Mouse (Mus musculus) cortical plate, adult 2 months (tissue): ENCODE measurements at regions not wholly inside any gene's neighbourhood (a gene's known extent, or its start where the extent isn't known, plus 50 kb on each side); places are given as distances from the start of the nearest gene placed in this dataset.
A peak's percentile ranks its signal among the peaks of the same experiment; 100 is the strongest.

Source experiments
- H3K27ac ChIP-seq: fragments of 200-500 bp; 2 replicates; pipeline ENCODE4 v1.5.1; 2012; ENCODE audit warnings: low read length, control low read depth, inconsistent platforms; ENCODE audit not compliant: insufficient read depth
- H3K4me1 ChIP-seq: fragments of 200-500 bp; 2 replicates; pipeline ENCODE4 v1.6.1; 2011; ENCODE audit warnings: low read length; ENCODE audit not compliant: control insufficient read depth, insufficient read depth
- H3K4me3 ChIP-seq: fragments of 200-500 bp; 2 replicates; pipeline ENCODE4 v1.5.1; 2011; ENCODE audit warnings: mild to moderate bottlenecking, low read length, control low read depth; ENCODE audit not compliant: insufficient read depth
- CTCF ChIP-seq: fragments of 200-500 bp; IDR thresholded peaks from 2 replicates; pipeline ENCODE4 v1.5.1; 2011; ENCODE audit warnings: mild to moderate bottlenecking, control low read depth, low read length; ENCODE audit not compliant: insufficient read depth; ENCODE audit errors: extremely low read depth
- POLR2A ChIP-seq: fragments of 200-500 bp; IDR thresholded peaks from 2 replicates; pipeline ENCODE4 v1.6.1; 2011; ENCODE audit warnings: mild to moderate bottlenecking, low read length, control low read depth; ENCODE audit not compliant: insufficient read depth; ENCODE audit errors: extremely low read depth

DNA sequence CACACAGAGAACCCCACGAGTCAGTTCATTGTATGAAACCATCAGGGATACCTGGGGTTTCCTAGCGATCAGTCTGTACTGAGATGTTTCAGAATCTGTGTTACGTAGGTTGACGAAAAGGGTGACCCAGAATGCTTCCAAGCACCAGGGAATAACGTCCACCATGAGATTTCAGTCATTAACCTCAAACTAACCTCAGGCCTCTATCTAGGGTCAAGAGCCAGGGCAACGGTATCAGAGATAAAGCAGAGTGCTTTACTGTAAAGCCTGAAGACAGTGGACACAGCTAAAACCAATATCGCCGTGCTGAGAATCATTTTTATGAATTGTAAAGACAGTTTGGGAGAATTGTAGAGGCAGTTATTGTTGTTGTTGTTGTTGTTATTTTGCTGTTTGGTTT is 52.9 kb upstream of the Errfi1 start:
- Histone ChIP-seq H3K4me1 (peaks cover 2% of the 10 kb centered on the region), H3K27ac (no peak overlapping the region), H3K4me3 (no peak overlapping the region)
- TF ChIP-seq CTCF (no peak), POLR2A (no peak)

GRCm38 (mm10) chr4:150799550-150800398 is 53.9 kb upstream of the Errfi1 start:
- peak overlapping the region; percentile 45; the same call in 1 of the 2 replicates for H3K27ac ChIP-seq

DNA sequence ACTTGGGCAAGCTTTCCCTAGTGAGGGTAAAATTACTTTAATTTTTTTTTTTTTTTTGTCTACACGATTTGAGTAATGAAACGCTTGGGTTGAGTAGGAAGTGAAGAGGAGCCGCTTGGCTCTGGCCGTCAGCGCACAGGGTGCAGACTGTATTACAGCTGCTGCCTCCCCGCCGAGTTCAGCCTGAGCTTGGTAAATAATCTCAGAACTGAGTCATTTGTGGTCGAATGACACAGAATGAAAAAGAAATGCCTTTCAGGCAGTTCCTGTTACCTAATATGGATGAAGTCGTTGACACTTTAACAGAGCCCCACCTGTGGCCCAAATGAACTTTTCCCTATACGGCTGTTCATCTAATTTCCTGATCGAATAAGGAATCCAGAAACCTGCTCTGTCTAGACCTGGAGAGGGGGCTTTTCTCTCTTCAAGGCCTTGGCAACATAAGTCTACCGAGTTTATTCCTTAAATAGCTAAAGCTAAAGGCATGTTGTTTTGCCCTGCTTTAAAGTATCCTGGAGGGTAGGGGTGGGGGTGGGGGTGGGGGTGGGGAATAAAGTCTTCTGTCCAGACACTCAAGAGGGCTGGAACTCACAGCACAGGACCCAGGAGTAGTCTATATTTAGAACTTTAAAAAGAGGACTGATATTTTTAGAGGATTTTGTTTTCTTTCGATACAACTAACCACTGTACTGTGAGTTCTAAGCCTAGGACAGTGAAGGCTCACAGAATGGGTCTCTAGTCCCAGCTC is 54.8 kb upstream of the Errfi1 start:
- peaks cover 7% of the 10 kb centered on the region for H3K4me1 ChIP-seq
- H3K27ac ChIP-seq, result 0 out of 2 replicates have a peak overlapping the region, but pooled peaks have one; percentile 45
- TF ChIP-seq POLR2A, result no peak
- no peak for TF ChIP-seq CTCF
- H3K4me3 ChIP-seq, result no peak overlapping the region

More at GRCm38 (mm10) chr4:150799550-150800398, 53.9 kb upstream of the Errfi1 start:
- Histone ChIP-seq H3K4me3 (no peak overlapping the region), H3K4me1 (peaks cover 4% of the 10 kb centered on the region)
- no peak for TF ChIP-seq POLR2A
- no peak for TF ChIP-seq CTCF

DNA sequence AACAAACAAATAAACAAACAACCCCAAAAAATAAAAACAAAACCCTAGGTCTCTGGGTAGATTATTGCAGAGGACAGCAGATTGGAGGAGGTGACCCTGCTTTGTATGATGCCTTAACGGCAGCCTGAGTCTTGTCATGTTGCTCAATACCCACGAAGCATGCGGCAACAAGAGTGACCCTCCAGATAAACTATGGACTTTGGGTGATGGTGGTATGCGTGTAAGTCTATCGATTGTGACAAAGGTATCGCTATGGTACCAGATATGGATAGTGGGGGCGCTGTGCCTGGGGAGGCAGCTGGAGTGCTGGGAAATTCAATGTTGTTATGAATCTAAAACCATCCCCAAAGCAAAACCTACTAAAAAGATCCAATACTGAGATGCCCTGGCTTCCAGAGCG is 55.4 kb upstream of the Errfi1 start:
- Histone ChIP-seq H3K4me3 (no peak overlapping the region), H3K4me1 (peaks cover 7% of the 10 kb centered on the region), H3K27ac (no peak overlapping the region)
- no peak for TF ChIP-seq CTCF
- TF ChIP-seq POLR2A, result no peak

DNA sequence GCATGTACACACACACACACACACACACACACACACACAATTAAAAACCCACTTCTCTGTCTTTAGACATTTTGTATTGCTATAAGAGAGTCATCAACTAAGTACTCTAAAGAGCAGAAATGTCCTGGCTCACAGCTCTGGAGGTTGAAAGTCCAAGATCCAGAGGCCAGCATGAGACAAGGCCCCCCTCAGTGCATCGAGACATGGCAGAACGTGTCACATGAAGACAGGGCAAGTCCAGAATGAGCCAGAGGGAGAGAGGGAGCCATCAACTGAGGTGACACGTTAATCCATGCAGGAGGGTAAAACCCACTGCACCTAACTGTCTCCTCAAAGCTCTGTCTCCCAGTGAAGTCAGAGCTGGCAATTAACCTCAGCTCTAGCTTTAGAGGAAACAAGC is 56.7 kb upstream of the Errfi1 start:
- TF ChIP-seq POLR2A, result no peak
- no peak for TF ChIP-seq CTCF
- Histone ChIP-seq H3K27ac (no peak overlapping the region), H3K4me1 (peaks cover 7% of the 10 kb centered on the region), H3K4me3 (no peak overlapping the region)

GRCm38 (mm10) chr4:150794878-150795277 is 58.8 kb upstream of the Errfi1 start:
- H3K27ac ChIP-seq, result no peak overlapping the region
- TF ChIP-seq CTCF (no peak), POLR2A (no peak)
- no peak overlapping the region for H3K4me3 ChIP-seq
- peaks cover 7% of the 10 kb centered on the region for H3K4me1 ChIP-seq

DNA sequence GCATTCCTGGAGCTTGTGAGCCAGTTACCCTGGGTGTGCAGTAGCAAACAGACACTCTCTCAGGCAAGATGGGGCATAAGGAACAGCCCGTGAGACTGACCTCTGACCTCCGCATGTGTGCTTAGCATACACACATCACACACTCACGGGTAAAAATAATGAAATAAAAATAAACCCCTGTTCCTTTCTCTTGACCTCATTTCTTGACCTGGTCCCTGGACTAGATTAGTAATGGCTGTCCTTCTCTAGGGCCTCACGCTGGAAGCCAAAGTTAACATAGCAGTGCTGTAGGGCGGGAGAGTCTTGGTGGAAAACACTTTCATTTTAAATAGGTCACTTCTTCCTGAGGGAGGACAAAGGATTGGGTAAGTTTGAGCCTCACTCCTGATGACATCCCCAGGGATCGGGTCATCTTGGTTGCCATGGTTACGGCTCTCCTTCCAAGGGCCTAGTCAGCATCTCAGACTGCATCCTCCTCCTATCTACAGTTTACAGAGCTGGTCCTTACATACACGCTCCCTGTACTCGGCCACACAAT is 59.4 kb upstream of the Errfi1 start:
- peaks cover 6% of the 10 kb centered on the region for H3K4me1 ChIP-seq
- no peak overlapping the region for H3K4me3 ChIP-seq
- TF ChIP-seq POLR2A (no peak), CTCF (no peak)
- H3K27ac ChIP-seq, result no peak overlapping the region

DNA sequence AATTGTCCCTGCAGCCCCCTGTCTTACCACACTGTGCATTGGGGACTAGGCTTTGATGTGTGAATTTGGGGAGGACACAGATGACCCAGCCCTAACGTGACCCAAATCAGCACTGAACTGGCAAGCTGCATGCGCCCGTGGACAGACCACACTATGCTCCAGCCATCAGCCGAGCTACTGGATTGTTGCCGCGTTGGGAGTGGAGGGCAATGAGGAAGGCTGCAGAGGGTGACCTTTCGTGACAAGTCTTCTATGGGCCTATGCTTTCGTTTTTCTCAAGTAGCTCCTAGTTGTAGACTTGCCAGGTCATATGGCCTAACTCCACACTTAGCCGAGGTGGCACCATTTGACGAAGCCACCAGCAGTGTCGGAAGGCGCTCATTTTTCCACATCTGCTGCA is 60.6 kb upstream of the Errfi1 start:
- no peak overlapping the region for H3K4me3 ChIP-seq
- TF ChIP-seq POLR2A (no peak), CTCF (no peak)
- H3K4me1 ChIP-seq, result peaks cover 5% of the 10 kb centered on the region; the same call in 1 of the 2 replicates
- no peak overlapping the region for H3K27ac ChIP-seq

- Histone ChIP-seq H3K4me3 (no peak overlapping the region), H3K27ac (no peak overlapping the region), H3K4me1 (no peaks in the 10 kb centered on the region)
- TF ChIP-seq POLR2A (no peak), CTCF (no peak)
Measured at GRCm38 (mm10) chr4:150789166-150789565, 64.6 kb upstream of the Errfi1 start.
